Mouse (Mus musculus) ES-E14 (cell line): Measurements from ENCODE around the gene Pax5.

ENCODE experiments used
- CHD2 ChIP-seq: IDR thresholded peaks from 2 replicates; pipeline ENCODE4 v1.6.1; 2014; ENCODE audit warnings: mild to moderate bottlenecking, low read depth, low read length, inconsistent platforms
- ZNF384 ChIP-seq: IDR thresholded peaks from 2 replicates; pipeline ENCODE4 v1.6.1; 2012; ENCODE audit warnings: low read depth, low read length, inconsistent platforms

- no peak for TF ChIP-seq CHD2
- no peak for TF ChIP-seq ZNF384
These were observed 8.2 kb downstream of the Pax5 start for GRCm38 (mm10) chr4:44702011-44702527.
